Mouse (Mus musculus) kidney, adult 18-20 months (tissue): ENCODE measurements around the gene Setd4.

Experiments
- DNase-seq: peaks from one replicate; pipeline ENCODE4 v3.0.0; 2021

Gene Setd4

DNA sequence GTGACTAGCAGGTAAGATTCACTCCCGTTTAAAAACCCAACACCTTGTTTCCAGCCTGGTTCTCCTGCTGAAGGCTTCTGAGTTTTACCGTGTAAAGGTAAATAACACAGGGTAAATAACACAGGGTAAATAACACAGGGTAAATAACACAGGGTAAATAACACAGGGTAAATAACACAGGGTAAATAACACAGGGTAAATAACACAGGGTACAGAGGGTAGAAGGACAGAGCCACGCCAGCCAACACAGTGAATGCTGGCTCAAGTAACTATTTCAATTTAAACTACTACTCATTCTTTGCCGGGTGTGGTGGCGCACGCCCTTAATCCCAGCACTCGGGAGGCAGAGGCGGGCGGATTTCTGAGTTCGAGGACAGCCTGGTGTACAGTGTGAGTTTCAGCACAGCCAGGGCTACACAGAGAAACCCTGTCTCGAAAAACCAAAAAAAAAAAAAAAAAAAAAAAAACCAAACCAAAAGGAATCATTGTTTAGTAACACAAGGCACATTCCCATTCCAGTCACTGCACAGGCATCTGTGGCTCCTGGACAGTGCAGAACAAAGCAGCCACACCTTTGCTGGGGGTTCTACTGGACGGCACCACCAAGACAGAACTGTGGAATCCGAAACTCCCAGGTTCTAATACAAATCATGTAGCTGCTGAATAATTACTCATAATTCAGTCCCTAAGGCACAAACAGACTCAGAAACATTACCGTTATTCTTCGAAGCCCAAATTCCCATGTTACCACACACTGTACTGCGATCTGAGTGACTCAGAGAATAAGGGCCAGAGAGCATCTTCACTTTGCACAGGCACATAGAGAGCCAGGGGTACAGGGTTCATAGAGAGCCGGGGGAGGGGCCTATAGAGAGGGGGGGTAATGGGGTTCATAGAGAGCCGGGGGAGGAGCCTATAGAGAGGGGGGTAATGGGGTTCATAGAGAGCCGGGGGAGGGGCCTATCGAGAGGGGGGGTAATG, 12.1 kb downstream of the Setd4 start:
- no peak for DNase-seq

DNA sequence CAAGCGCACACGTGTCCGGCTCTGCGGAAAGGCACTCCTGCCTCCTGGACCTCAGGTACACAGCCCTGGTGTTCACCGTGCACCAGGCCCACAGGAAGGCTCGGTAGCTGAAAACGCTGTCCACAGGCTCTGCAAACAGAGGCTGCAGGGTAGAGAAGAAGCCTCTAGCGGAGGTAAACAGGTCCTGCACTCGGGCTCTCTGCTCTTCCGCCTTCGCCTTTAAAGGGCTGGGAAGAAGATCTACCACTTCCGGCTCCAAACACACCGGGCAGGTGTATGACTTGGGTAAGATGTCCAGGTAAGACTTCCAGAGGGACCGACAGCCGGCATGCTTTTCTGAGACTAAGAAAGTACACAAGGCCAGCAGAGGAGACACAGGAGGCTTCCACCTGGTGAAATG, 12.9 kb downstream of the Setd4 start:
- no peak for DNase-seq

DNA sequence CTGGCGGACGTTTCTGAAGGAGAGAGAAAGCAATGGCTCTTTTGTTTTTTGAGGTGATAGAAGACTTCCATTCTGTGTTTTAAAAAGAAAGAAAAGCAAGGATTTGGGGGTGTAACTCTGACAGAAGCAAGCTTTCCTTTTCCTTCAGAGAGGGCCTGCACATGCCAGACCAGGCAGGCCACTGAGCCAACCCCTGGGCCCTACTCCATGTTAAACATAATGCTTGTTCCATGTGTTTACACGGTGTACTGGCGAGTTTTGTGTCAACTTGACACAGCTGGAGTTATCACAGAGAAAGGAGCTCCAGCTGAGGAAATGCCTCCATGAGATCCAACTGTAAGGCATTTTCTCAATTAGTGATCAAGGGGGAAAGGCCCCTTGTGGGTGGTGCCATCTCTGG, 15.6 kb downstream of the Setd4 start:
- DNase-seq: no peak

DNA sequence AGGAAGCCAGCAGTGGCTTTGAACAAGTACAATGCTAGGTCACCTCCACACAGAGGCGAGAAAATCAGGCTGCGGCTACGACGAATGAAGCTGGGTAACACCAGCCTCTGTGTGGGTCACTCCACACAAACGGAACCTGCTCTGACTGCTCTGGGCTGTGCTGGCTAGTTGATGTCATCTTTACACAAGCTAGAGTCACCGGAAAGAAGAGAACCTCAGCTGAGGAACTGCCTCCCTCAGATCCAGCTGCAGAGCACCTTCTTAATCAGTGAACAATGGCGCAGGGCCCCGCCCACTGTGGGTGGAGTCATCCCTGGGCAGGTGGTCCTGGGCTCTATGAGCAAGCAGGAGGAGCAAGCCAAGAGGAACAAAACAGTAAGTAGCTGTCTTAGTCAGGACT, 17.5 kb downstream of the Setd4 start:
- DNase-seq: no peak

DNA sequence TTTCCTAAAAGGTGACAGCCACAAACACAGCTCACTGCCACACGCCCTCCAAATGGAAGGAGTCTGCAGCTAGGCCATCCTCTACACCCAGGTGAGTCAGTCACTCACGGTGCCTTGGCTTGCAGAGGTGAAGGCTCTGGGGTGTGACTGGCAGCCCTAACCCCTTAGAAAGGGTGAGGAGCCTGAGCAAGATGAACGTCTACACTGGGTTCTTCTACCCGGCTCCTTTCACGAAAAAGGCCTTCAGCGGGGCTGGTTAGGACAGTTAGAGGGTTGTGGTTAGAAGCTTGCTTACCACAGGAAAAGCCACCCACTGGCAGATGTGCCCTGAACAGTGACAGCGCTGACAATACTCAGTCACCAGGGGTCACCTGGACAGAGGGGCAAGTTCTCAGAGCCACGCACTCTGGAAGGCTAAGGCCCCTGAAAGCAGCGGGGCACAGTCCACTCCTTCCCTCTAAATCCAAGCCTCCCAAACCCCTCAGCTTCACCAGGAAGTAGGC, 18.1 kb downstream of the Setd4 start:
- no peak for DNase-seq

DNA sequence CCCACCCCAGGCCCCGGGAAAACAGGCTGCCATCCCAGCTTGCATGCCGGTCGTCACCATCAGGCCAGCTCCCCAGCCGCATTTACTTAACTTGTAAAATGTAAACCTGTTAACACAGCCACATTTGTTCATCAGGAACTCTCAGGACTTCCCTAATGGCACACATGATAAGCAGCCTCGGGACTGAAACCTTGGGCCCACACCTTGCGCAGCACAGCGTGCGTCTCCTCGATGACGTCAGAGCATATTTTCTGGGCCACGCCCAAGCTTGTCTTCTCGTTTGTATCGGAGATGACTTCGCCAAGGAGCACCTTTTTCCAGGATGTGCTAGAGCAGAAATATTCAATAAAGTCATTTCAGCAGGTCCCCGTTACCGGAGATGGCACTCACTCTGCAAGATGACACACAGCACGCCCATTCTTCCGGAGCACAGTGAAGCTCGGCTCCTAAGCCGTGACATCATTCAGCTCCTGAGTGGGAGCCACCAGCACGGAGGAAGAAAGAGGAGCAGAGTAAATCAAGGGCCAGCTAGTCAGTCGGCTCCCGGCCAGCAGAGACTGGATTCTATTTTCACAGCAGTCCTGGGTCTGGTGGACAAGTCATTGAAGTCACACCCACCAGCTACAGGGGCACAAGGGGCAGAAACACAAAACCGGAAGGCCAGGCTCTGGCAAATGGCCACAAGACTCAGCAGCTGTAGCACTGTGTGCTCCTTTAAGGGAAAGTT, 18.7 kb downstream of the Setd4 start:
- no peak for DNase-seq

DNA sequence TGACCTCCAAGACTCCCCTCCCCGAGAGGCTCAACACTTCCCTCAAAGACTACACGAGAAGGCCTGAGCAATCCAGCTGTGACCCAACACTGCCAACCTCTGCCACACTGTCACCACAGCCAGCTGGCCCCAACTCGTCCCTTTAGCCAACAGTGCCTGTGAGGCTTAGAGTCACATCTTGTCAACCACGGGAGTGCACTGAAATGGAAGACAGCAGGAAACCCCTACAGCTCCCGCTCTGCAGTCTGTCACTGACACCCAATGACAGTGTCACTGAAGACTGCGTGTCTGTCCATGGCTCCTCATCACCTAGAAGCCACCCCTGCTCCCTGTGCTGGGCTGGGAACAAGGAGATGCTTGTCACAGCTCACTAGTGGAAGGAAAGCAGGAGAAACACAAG, 22.7 kb downstream of the Setd4 start:
- DNase-seq: no peak

DNA sequence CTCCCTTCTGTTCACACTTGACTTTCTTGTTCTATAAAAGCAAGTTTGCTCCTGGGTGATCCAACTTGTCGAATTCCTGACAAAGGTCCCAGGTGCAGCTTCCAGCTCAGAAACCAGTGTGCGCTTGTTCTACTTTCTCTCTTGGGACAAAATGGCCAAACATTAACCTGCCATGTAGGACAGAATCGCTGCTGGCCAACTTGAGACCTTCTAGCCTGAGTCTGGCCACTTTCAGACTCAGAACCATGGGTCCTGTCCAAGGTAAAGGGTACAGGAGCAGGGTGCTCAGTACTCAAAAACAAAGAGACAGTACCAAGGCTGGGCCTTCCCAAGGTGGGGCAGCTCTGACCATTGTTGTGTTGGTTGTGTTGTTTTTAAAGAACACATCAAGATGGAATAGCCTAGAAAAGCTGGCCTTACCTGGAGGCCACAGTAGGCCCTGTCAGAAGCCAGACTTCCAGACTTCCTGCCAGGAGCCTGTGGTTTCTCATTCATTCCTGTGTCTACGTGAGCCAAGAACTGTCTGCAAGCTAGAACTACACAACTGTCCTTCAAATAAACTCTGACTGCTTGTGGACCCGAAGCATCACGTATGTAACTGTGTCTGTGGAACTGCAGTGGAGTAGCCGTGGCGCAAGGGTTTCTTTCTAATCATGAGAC, 25.4 kb downstream of the Setd4 start:
- peak; percentile 44 for DNase-seq

DNA sequence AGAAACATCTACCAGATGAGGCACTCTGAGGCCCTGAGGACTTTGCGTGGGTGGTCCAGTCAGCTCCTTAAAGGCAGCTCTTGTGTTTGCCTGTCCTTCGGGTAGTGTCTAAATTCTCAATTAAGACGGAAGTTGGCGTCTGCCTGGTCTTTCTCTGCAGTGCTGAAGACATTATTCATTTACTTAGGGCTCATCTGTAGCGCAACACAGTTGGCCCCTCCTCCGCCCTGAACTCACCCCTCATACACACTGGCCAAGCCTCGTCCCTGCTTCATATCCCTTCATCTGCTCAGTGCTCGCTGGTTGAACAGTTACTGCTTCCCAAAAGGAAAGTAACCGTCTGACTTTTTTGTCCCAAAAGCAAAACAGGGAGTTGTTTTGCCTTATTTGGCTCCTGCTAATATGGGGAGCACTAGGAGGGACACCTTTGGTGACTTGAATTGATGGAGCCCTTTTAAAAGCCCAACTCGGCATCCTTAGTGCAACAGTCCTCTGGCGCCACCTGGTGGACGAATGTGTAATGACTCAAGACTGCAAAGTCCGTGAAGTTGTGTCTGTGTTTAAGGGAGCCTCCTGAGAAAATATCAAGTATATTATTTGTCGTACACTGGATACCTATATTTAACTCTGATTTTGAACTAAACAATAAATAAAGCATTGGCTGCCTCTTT, 27.3 kb downstream of the Setd4 start:
- peak; percentile 85 for DNase-seq

DNA sequence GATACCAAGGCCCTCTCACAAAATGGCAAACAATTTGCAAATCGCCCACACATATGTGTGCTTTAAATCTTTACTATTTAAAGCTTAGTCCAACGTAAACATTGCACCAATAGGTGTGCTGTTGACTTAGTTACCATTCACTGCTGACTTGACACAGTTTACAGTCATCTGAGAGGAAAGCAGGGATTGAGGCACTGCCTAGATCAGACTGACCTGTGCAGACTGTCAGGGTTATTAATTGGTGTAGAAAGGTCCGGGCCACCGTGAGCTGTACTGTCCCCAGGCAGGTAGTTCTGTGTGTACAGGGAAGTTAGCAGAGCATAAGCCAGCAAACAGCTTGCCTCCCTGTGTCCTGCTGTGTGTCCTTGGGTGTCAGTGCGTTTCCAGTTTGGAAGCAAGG, 28.3 kb downstream of the Setd4 start:
- DNase-seq: no peak

DNA sequence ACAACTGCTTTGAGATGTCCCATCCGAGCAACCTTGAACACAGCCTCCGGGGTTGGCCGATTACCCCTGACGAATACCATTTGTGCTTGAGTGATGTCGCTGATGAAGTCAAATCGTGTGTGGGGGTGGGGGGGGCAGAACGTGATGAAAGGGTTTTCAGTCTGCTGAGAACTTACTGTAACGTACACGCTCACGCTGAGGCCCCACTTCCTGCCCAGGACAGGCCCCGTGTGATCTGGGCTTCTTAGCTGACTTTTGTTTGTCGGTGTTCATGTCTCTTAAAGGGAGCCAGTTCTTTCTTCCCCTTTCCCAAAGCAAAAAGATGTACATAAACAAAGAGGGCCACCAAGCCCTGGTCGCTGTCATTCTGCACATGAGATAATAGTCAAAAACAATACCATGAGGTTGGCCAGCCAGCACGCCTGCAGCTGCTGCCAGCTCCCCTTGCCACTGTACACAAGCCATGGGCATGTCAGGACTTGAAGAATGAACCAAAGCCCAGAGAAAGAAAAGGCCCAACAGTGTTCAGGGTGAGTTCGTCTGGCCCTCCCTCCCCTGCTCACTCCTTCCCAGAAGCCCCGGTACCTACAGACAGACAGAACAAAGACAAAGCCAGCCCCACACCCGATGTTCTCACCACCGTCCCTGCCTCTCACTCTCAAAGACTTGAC, 29.2 kb downstream of the Setd4 start:
- no peak for DNase-seq

DNA sequence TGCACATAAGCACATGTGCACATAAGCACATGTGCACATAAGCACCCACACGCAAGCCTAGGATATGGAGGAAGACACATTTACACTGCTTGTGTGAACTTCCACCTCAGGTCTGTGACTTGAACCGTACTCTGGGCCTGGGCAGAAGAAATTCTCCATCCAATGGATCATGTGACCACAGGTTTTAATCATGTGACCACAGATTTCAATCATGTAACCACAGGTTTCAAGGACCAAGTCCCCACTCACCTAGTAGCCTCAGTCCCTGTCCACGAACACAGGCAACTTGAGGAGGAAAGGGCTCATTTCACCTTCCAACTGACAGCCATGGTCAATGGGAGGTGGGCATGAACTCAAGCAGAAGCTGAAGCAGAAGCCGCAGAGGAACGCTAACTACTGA, 30.4 kb downstream of the Setd4 start:
- no peak for DNase-seq

DNA sequence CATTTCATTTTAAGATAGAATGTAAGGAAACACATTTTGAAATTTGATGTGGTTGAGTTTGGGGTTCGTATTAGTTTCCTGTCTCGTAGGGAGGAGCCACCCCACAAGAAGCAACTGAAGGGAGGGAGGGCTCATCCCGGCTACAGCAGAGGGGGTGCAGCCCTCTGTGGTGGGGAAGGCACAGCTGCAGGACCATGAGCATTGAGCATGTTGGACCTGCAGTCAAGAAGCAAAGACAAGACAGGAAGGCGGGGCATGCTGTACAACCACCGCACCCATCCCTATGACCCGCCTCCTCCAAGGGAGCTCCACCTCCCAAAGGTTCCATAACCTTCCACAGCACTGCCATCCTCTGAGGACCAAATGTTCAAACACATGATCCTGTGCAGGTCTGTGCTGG, 31.5 kb downstream of the Setd4 start:
- no peak for DNase-seq

DNA sequence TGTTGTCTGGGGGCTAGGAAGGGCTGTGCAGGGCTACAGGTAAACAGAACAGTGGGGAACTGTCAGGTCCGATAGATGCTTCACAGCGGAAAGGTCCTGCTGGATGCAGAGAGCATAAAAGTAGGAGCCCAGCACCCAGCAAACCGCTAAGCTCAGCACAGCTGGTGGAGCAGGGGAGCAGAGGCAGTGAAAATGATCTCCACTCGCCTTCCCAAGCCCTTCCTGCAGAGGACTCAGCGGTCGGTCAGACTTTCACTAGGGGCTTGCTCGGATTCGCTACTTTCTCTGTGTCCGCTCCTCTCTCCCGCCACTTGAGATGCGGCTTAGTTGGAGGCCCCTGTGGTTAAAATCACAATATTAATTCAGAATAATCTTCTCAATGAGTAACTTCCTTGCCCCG, 45.4 kb downstream of the Setd4 start:
- DNase-seq: no peak

DNA sequence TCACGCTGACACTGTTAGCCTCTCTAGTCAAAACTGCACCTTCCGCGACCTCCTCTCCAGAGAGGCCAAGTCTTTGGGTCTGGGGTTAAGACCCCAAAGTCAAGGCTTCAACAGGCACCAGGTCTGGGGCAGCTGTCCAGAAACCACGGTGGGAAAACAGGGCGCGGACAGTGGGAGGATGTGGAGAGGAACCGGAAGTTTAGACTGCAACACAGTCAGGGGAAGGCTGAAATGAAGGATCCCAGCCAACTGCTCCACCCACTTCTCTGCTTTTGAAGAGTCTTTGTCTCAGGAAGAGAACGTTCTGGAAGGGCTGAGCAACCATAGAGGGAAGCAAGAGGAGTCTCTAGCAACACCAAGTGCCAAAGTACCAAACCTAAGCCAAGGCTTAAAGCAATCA, 46.2 kb downstream of the Setd4 start:
- no peak for DNase-seq

DNA sequence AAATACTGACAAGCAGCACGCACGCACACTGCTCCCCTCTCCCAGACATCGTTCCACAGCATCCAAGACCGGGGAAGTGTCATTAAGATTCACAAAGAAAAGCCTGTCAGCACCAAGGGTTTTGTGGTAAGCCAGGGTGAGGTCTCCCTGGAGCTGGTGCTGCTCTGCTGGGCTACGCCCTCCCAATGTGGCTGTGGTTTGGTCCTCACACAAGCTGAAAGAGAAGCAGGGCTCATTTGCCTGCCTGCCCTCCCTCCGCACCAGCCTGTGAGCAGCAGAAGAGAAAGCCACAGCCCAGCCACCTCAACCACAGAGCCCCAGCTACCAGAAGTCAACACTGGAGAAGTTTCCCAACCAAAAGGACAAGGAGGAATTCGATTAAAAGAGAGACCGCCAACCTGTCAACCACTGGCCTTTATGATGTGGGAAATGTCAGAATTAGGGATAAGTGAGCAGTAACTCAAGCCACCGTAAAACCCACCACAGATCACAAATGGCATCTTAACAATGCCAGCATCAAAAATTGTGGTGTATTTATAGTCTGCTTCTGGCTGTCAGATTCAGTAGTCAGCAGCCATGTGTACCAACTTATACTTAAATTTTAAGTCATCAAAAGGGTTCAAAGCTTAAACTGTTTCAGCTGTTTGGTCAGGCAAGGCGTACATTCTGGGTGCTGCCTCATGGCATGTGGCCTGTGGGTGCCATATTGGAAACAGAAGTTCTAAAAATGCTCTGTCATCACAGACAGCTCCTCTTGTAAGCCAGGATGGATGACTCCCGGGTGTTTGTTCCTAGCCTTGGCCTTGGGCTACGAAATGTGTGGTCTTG, 51.0 kb downstream of the Setd4 start:
- DNase-seq: no peak

DNA sequence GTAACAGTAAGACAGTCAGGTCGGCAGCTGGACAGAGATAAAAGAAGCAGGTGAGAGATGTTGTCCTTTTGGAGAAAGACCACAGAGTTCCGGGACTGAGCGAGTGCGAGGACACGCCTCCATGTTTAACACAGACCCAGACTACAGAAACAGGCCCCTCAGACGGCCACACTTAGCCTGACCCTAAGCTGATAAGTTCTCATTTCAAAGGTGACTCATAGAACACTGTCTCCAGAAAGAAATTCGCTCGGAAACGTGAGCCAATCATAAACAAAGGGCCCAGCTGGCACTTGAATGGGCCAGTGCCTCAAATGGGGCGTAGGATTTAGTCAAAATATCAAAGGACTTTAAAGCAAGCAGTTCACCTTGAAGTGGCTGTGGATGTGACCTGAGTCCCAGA, 54.6 kb downstream of the Setd4 start:
- DNase-seq: no peak

DNA sequence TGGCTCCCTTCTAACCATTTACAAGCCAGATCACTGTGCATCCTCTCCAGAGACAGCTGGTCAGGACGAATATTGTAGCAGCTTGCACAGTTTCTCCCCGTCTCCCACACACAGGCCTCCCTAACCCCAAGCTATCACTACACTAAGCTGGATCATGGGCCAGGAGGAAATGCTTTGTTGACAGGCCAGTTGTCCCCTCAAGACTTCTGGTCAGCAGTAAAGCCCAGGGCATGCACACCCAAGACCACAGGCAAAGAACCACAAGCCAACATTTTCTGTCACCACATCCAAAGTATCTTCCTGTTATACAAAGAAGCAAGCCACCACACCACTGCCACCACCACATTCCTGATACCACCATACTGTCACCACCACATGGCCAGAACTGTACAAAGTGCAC, 55.8 kb downstream of the Setd4 start:
- DNase-seq: no peak

DNA sequence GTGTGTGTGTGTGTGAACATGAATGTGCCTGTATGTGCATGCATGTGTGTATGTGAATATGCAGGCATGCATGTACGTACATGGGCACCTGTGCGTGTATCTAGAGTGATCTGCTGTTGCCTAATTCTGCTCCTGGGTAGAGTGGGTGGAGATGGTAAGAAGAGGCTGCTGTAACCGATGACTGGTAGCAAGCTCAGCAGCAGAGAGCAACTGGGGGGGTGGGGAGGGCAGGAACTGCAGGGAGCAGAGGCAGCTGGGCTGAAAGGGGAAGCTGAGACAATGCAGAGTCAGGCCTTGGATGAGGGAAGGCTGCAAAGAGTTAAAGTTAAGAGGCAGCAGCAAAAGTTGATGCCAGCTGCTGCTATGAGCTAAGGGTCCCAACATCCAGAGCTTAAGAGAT, 56.7 kb downstream of the Setd4 start:
- no peak for DNase-seq

DNA sequence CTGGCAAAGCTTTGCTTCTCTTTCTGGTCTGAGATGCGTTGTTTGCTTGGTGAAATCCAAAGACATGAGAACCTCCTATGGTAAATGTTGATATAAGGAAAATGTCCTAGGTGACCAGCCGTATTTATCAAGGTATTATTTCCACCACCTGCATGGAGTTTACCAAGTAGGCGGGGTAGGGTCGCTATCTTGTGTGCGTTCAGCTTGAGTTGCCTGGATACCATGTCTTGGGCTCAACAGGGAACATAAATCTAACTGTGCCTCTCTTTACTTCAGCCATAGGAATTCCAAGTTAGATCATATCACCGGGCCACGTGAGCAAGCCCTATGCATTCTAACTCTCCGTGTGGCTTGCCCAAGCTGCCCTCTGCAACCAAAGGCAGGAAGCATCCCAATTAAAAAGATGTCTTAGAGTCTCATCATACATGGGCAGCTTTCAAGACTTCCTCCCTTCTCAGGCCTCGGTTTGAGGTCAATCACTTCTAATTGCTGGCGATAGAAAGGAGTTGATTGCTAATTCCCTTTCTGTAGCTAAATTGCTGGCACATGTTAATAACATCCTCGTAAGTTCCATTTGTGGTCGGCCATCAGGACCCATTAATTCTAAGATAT, 57.4 kb downstream of the Setd4 start:
- no peak for DNase-seq

DNA sequence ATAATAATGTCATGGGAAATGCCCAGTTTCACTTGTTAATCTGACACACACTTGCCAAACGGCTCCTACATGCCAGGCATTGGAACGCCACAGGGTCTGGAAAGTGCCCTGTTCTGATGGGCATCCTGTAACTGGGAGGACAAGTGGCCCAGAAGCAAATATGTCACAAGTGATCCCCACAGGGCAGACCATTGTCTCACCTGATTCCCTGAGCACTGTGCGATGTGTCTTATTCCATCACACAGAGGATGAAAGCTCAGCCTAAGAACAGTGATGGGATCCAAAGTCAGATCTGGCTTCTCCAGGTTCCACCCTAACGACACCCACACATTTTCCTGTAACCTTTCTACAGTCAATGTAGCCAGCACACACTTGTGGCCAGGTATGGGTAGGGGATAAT, 58.9 kb downstream of the Setd4 start:
- DNase-seq: no peak
